Mouse (Mus musculus): ENCODE measurements around the gene Tnfrsf13b. TPM values are rescaled to one million over a fixed set of nuclear protein-coding genes. Genes with fewer than 3 reads are reported as not detected.
A peak's percentile ranks its signal among the peaks of the same experiment; 100 is the strongest.
"Not testable (repeated sequence)": the region's sequence is repeated elsewhere in the genome, so short reads cannot be mapped to it uniquely, and the experiment has no call there.

Gene Tnfrsf13b
- polyA plus RNA-seq, 1 experiment, result 26.2 TPM

- no peak for DNase-seq
- H3K4me1 ChIP-seq (ENCODE audit: control insufficient read depth, insufficient read depth, low read length), result peaks cover 4% of the 10 kb centered on the region
- TF ChIP-seq POLR2A (IDR thresholded peaks at IDR 0.05; ENCODE audit: borderline replicate concordance, extremely low read depth, low read depth, low read length), result no peak
- TF ChIP-seq CTCF (IDR thresholded peaks at IDR 0.05; ENCODE audit: insufficient read depth, low read length), result no peak
- H3K4me3 ChIP-seq (replicated peaks; ENCODE audit: extremely low read depth, low read depth, low read length), result no peak overlapping the region
- 92% methylated on average over 13 of the region's 13 CpGs for WGBS
Observed at GRCm38 (mm10) chr11:61161121-61161520, 34.6 kb downstream of the Tnfrsf13b start.

DNA sequence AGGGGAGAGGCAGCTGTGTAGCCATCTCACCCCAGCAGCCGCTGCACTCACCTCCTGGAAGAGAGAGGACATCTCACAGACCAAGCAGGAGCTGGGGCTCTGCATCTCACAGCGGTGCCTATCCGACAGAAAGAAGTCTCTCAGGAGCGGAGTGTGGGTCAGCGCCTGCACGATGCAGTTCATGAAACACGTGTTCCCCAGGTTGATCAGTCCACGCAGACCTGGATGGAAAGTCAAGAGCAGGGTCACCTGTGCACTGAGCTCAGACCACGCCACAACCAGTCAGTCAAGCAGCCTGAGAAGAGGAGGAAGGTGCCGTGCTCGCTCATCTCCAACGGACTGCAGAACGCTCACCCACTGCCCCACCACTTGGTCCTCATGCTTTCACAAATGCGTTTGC, 36.2 kb downstream of the Tnfrsf13b start:
- TF ChIP-seq POLR2A (IDR thresholded peaks at IDR 0.05; ENCODE audit: borderline replicate concordance, extremely low read depth, low read depth, low read length) (no peak), CTCF (IDR thresholded peaks at IDR 0.05; ENCODE audit: insufficient read depth, low read length) (no peak)
- no peak overlapping the region for H3K4me3 ChIP-seq (replicated peaks; ENCODE audit: extremely low read depth, low read depth, low read length)
- DNase-seq, result no peak
- H3K4me1 ChIP-seq (ENCODE audit: control insufficient read depth, insufficient read depth, low read length), result peaks cover 4% of the 10 kb centered on the region
- 96% methylated on average over 14 of the region's 14 CpGs for WGBS

GRCm38 (mm10) chr11:61163341-61163740, 36.8 kb downstream of the Tnfrsf13b start:
- H3K4me3 ChIP-seq (replicated peaks; ENCODE audit: extremely low read depth, low read depth, low read length), result no peak overlapping the region
- no peak for TF ChIP-seq CTCF (IDR thresholded peaks at IDR 0.05; ENCODE audit: insufficient read depth, low read length)
- TF ChIP-seq POLR2A (IDR thresholded peaks at IDR 0.05; ENCODE audit: borderline replicate concordance, extremely low read depth, low read depth, low read length), result no peak
- no peak for DNase-seq
- peaks cover 4% of the 10 kb centered on the region for H3K4me1 ChIP-seq (ENCODE audit: control insufficient read depth, insufficient read depth, low read length)
- WGBS, result 82% methylated on average over 3 of the region's 3 CpGs

GRCm38 (mm10) chr11:61164366-61164765, 37.8 kb downstream of the Tnfrsf13b start:
- 91% methylated on average over 6 of the region's 6 CpGs for WGBS
- DNase-seq, result no peak
- no peak overlapping the region for H3K4me3 ChIP-seq (replicated peaks; ENCODE audit: extremely low read depth, low read depth, low read length)
- peaks cover 7% of the 10 kb centered on the region for H3K4me1 ChIP-seq (ENCODE audit: control insufficient read depth, insufficient read depth, low read length)
- TF ChIP-seq POLR2A (IDR thresholded peaks at IDR 0.05; ENCODE audit: borderline replicate concordance, extremely low read depth, low read depth, low read length), result no peak
- TF ChIP-seq CTCF (IDR thresholded peaks at IDR 0.05; ENCODE audit: insufficient read depth, low read length), result no peak

- TF ChIP-seq CTCF (IDR thresholded peaks at IDR 0.05; ENCODE audit: insufficient read depth, low read length) (no peak), POLR2A (IDR thresholded peaks at IDR 0.05; ENCODE audit: borderline replicate concordance, extremely low read depth, low read depth, low read length) (no peak)
- no peak for DNase-seq
Observed at GRCm38 (mm10) chr11:61164881-61165280, 38.3 kb downstream of the Tnfrsf13b start.

GRCm38 (mm10) chr11:61170184-61170583, 43.6 kb downstream of the Tnfrsf13b start:
- peaks cover 3% of the 10 kb centered on the region for H3K4me1 ChIP-seq (ENCODE audit: control insufficient read depth, insufficient read depth, low read length)

More at GRCm38 (mm10) chr11:61164881-61165280, 38.3 kb downstream of the Tnfrsf13b start:
- Histone ChIP-seq H3K4me1 (ENCODE audit: control insufficient read depth, insufficient read depth, low read length) (peaks cover 7% of the 10 kb centered on the region), H3K4me3 (replicated peaks; ENCODE audit: extremely low read depth, low read depth, low read length) (no peak overlapping the region)
- WGBS, result 92% methylated on average over 10 of the region's 10 CpGs

GRCm38 (mm10) chr11:61173477-61173876, 46.9 kb downstream of the Tnfrsf13b start:
- H3K4me3 ChIP-seq (replicated peaks; ENCODE audit: extremely low read depth, low read depth, low read length); DNase-seq; H3K4me1 ChIP-seq (ENCODE audit: control insufficient read depth, insufficient read depth, low read length): not testable (repeated sequence)
- WGBS, result 35% methylated on average over 15 of the region's 15 CpGs

More at GRCm38 (mm10) chr11:61170184-61170583, 43.6 kb downstream of the Tnfrsf13b start:
- WGBS, result 64% methylated on average over 5 of the region's 5 CpGs
- TF ChIP-seq CTCF (IDR thresholded peaks at IDR 0.05; ENCODE audit: insufficient read depth, low read length), result no peak
- no peak for TF ChIP-seq POLR2A (IDR thresholded peaks at IDR 0.05; ENCODE audit: borderline replicate concordance, extremely low read depth, low read depth, low read length)
- DNase-seq, result no peak
- no peak overlapping the region for H3K4me3 ChIP-seq (replicated peaks; ENCODE audit: extremely low read depth, low read depth, low read length)

GRCm38 (mm10) chr11:61174291-61174820, 47.8 kb downstream of the Tnfrsf13b start:
- no peak for DNase-seq
- TF ChIP-seq CTCF (IDR thresholded peaks at IDR 0.05; ENCODE audit: insufficient read depth, low read length) (peak; percentile 36; the same call in 1 of the 2 replicates), POLR2A (IDR thresholded peaks at IDR 0.05; ENCODE audit: borderline replicate concordance, extremely low read depth, low read depth, low read length) (no peak)

DNA sequence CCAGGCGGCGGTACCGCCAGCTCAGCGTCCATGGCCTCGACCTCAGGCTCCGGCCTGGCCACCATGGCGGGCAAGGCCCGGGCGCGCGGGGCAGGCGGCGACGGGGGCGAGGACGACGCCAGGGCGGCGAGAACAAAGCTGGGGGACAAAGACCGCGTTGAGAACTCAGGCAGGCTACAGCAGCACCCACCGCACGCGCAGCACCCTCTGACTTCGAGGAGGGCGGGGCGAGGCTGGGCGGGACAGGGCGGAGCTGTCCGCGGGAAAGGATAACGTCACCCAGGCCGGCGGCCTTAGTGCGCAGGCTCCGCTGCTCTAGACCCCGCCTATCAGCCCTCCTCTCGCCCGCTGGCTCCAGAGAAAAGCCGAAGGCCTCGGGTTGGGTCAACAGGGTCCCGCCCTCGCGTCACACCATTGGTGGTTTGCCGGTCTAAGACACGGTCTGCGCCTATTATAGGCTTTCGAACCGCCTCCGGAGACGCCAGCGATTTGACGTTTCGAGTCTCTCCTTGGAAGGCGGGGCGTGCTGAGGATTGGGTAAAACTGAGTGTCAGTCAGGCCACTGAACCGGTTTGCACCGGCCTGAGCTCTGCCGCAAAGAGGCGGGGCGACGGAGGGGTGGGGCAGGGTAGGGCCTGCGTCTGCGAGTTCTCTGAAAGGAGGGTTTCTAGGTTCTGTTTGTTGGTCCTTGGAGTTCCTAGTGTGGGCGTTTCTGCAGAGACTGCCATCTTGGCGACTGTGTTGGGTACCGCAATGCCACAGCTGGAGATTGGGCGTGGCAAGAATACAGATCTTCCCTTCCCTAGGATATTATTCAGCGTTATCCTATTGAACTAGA, 48.5 kb downstream of the Tnfrsf13b start, which contains the start of gene Usp22:
TSS of gene Usp22 (minus strand) at position 235 of the 838 bp plus-strand sequence.
- WGBS, result under 1% methylated on average over 69 of the region's 69 CpGs
- TF ChIP-seq CTCF (IDR thresholded peaks at IDR 0.05; ENCODE audit: insufficient read depth, low read length) (no peak), POLR2A (IDR thresholded peaks at IDR 0.05; ENCODE audit: borderline replicate concordance, extremely low read depth, low read depth, low read length) (peak; percentile 97)
- H3K4me1 ChIP-seq (ENCODE audit: control insufficient read depth, insufficient read depth, low read length), result no peaks in the 10 kb centered on the region
- DNase-seq, result peak; percentile 98
- peak within 1 kb of the TSS; percentile 92 for H3K4me3 ChIP-seq (replicated peaks; ENCODE audit: extremely low read depth, low read depth, low read length)

More at GRCm38 (mm10) chr11:61174291-61174820, 47.8 kb downstream of the Tnfrsf13b start:
- no peaks in the 10 kb centered on the region for H3K4me1 ChIP-seq (ENCODE audit: control insufficient read depth, insufficient read depth, low read length)
- H3K4me3 ChIP-seq (replicated peaks; ENCODE audit: extremely low read depth, low read depth, low read length), result peak overlapping the region; percentile 92
- WGBS, result 1% methylated on average over 28 of the region's 28 CpGs

DNA sequence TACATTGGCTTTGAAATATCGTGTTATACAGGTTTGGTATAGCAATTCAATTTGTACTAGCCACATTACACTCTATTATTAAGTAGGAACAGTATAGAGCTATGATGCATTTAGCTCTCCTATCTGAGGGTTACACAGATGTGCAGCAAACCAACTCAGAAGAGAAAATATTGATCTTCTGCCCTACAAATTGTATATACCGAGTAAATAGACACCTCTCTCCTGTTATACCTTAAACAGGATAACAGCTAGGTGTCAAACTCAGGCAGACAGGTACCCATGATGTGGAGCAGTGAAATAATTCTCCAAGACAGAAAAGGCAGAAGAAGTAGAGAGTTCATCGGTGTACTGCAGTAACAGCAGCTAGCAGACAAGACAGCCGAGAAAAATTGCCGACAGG, 49.2 kb downstream of the Tnfrsf13b start:
- Histone ChIP-seq H3K4me3 (replicated peaks; ENCODE audit: extremely low read depth, low read depth, low read length) (no peak overlapping the region), H3K4me1 (ENCODE audit: control insufficient read depth, insufficient read depth, low read length) (no peaks in the 10 kb centered on the region)
- no peak for TF ChIP-seq CTCF (IDR thresholded peaks at IDR 0.05; ENCODE audit: insufficient read depth, low read length)
- TF ChIP-seq POLR2A (IDR thresholded peaks at IDR 0.05; ENCODE audit: borderline replicate concordance, extremely low read depth, low read depth, low read length), result no peak
- DNase-seq, result no peak
- WGBS, result 77% methylated on average over 5 of the region's 5 CpGs

Data from lung, adult 2 months (tissue).